Mouse (Mus musculus): ENCODE measurements at regions not wholly inside any gene's neighbourhood (a gene's known extent, or its start where the extent isn't known, plus 50 kb on each side); places are given as distances from the start of the nearest gene placed in this dataset.

GRCm38 (mm10) chr13:70199087-70199486, 396.9 kb downstream of the Med10 start:
- DNase-seq (ENCODE audit: low spot score), result no peak

GRCm38 (mm10) chr13:70205334-70205733, 403.1 kb downstream of the Med10 start:
- no peak for DNase-seq (ENCODE audit: low spot score)

DNA sequence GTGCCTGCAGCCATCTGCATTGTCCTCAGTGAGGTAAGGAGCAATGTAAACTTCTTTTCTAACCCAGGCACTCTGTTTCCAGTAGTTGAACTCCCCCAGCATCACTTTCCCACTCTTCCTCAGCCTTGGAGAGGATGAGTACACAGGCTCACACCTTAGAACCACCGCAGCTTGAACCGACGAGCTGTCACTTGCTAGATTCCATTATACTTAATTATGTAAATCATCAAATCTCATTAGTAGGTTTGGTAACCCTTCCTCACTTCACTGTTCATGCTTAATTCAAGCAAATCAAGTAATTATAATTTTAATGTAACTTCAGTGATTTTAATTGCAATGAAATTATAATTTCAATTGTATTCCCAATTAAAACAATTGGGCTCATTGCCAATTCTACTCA, 408.0 kb downstream of the Med10 start:
- DNase-seq (ENCODE audit: low spot score), result no peak

GRCm38 (mm10) chr13:70213017-70213416, 410.8 kb downstream of the Med10 start:
- DNase-seq (ENCODE audit: low spot score), result no peak

- DNase-seq (ENCODE audit: low spot score), result no peak
These were observed 411.4 kb downstream of the Med10 start for GRCm38 (mm10) chr13:70213622-70214021.

DNA sequence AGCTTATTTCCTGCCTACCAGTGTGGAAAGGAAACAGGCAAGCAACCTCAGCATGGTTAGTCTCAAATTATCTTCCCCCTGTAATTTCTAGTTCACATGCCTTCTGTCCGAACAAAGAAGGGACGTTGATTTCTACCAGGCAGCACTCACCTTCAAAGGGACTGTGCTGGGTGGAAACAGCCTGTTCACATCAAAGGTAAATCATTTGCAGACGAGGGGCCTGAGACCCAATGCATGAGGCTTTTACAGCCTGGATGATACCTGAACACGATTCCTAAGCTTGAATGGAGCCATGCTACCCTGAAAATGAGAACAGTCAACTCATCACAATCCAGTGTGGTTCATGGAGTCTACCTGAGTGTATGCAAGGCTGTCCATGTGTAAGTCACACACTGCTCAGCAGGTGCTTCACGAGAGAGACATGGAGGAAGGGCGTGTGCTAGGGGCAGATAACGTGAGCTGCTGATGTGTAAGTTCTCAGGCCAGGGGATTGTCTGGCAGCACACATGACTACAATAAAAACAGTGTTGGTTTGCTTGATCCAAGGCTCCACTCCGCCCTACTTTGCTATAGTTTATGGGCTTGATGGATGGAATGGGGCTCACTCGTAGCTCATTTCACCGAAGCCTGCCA, 411.9 kb downstream of the Med10 start:
- no peak for DNase-seq (ENCODE audit: low spot score)

DNA sequence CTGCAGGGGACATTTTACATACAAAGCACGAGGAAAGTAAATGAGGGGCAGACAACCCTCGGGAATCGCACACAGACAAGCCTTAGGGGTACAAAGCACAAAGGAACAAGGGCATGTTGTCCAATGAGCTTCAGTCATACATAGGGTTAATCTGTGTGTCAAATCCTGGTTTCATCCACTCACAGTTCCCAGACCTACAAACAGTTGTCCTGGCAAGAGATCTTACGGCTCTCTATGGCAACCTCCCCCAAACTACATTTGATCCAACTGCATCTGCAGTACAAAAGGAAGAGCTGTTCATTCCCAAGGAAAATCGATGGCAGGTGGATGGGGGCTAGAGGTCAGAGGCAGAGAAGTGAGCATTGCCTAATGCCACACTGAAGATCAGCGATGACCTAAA, 413.9 kb downstream of the Med10 start:
- no peak for DNase-seq (ENCODE audit: low spot score)

- DNase-seq (ENCODE audit: low spot score), result no peak
These were observed 415.4 kb downstream of the Med10 start for GRCm38 (mm10) chr13:70217429-70218133.

DNA sequence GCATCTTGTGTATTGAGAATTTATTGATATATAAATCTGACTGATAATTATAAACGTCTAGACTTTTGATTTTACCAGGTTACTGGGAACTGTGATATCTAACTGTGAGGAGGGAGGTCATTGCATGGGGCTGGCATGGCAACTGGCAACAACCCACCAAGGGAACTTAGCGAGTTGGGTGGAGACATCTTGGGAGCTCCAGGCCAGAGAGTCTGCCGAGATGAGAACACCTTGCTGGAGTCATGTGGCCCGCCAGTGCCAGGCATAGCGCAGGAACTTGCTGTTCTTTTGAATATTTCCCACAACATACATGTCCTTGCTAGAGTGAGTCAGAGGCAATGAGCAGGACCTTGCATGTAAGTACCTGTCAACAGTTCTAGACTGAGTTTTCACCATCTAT, 413.9 kb downstream of the Ice1 start:
- DNase-seq (ENCODE audit: low spot score), result no peak

DNA sequence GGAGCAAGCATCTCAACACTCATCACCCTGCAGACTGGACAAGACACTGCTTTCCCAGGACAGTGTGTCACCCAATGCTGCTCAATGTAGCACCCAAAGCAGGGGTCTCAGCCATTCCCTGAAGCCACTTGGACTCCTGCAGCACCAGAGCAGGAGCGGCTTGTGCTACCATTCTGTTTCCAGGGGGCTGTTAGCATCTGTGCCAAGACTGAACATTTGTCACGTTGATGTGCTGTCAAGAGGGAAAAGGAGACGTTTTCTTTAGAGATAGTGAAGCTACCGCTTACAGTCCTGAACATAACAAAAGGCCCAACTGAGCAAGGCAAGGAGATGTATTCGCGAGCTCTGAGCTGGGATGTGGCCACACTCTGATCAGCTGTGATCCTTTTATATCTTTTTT, 410.3 kb downstream of the Ice1 start:
- DNase-seq (ENCODE audit: low spot score), result no peak

DNA sequence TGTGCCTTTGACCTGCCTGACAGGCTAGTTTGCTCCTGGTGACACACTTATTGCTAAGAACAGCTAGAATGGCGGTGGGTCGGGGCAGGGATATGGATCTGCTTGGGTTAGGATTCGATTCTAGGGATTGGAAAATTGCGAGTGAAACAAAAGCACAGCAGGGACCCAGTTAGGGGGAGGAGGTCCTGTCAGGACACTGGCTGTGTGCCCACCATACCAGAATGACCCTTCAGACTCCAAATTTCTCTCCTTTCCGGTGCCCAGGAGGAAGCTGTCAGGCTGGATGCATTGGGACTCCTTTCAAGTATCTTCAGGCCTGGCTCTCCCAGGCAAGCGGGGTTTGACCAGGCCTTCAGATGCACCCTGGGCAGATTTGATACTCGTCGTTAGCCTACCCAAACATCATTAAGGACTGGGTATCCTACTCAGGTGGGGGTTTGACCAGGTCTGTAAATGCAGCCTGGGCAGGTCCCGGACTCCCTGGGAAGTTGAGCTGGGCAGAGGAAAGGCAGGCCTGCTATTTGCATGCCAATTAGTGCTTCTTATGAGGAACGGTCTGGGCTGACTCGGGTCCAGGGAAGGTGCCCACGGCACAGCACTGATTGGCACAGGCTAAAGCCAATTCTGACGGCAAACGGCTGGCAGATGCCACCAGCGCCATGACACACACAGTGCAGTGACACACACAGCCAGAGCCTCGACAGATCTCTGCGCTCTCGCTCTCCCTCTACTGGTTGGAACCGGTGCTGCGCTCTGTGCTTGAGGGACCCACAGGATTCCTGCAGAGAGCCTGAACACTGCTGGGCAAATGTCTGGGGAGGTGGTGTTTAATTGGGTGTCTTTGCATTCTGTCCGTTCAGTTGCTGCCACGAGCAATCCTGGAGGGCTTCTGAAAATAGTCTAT, 403.3 kb downstream of the Ice1 start:
- peak; percentile 51 for DNase-seq (ENCODE audit: low spot score)

GRCm38 (mm10) chr13:70243598-70244157, 393.8 kb downstream of the Ice1 start:
- DNase-seq (ENCODE audit: low spot score), result no peak

GRCm38 (mm10) chr13:70260003-70260496, 377.4 kb downstream of the Ice1 start:
- no peak for DNase-seq (ENCODE audit: low spot score)

- no peak for DNase-seq (ENCODE audit: low spot score)
These were observed 373.8 kb downstream of the Ice1 start for GRCm38 (mm10) chr13:70263654-70264053.

GRCm38 (mm10) chr13:70276884-70277378, 360.5 kb downstream of the Ice1 start:
- peak; percentile 27 for DNase-seq (ENCODE audit: low spot score)

DNA sequence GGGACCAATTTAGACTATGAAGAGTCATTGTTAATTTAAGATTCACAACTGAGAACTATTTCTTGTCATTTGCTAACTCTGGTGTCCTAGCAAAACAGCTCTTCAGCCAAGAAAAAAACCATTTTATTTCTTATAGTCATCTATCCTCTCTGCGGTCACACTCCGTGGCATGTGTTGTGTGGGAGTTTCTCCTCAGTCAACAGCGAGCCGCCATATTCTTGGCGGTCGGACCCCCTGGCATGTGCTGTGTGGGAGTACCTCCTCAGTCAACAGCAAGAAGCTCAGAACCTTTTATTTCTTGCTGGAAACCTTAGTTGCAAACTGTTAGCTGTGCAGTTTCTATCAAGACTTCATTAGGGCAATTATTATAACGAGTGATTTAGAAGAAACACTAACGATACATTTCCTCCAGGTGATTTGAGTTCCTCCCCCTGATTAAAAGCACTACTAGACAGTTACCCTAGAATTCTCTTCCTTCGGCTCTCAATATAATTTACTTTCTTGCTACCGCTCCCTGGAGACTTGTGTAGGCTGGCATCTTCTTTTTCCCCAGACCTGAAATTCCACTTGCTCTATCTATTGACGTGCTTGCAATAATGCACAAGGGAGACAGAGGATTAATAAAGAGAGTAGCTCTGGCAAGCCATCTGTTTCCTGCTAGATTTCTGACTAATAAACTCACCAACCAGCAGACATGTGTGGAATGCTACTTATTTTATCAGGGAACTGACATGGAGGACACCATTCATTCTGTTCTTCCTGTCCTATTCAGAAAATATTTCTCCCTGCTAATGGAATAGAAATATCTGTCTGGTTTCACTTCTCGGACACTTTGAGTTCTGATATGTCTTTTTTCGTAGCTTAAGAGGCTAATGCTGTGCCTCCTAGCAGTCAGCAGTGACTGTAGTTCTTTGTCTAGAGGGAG, 359.5 kb downstream of the Ice1 start:
- no peak for DNase-seq (ENCODE audit: low spot score)

- no peak for DNase-seq (ENCODE audit: low spot score)
These were observed 356.2 kb downstream of the Ice1 start for GRCm38 (mm10) chr13:70281051-70281847.

DNA sequence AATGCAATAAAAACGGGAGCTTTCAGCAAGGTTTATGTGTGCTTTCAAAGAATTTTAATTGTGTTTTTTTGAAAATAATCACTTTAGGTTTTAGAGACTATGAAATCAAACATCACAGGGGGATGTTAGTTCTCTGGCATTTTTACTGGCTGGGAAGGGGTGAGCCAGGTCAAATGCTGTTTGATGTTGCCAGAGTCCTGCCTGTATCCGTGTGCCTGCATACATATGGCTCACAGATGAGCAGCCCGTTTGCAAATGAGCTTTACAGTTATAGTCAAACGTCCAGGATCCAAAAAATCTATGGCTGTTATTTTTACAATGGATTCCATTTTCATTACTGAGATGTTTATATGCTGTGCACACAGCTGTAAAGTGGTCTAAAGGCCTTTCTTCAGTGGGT, 354.7 kb downstream of the Ice1 start:
- no peak for DNase-seq (ENCODE audit: low spot score)

GRCm38 (mm10) chr13:70283231-70283630, 354.2 kb downstream of the Ice1 start:
- no peak for DNase-seq (ENCODE audit: low spot score)

DNA sequence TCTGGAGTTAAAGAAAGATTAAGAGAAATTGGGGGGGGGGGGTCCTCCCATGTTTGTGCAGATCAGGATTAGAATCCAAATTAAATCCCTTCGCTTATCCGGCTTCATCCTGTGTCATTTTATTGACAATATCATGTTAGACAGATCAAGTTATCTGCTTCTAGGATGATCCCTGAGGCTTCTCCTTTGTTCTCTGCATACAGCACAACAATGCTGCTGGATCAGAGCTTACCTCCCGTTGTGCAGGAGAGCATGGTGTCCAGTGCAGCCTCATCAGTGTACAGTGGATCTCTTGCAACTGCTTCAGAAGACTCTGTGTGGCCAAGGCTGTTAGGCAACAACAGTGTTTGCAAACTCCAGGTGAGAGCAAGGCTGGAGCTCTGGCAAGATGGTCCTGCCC, 344.7 kb downstream of the Ice1 start:
- DNase-seq (ENCODE audit: low spot score), result no peak
